Mouse (Mus musculus) lung, postnatal 0 days (tissue): ENCODE results near the gene Cyp2j8. TPM values are rescaled to one million over a fixed set of nuclear protein-coding genes. Genes with fewer than 3 reads are reported as not detected.

Source experiments
- ATAC-seq: fragments of 200-750 bp; cut with Nextera tagmentation; 2 replicates; pipeline ENCODE4 v1.8.0; 2017; ENCODE audit warnings: moderate library complexity
- DNase-seq: peaks from one replicate; pipeline ENCODE4 v3.0.0-alpha.2; 2016; ENCODE audit warnings: low spot score
- H3K27ac ChIP-seq: fragments of 300-500 bp; sonication (generic); 2 replicates; pipeline ENCODE4 v1.5.1; 2014; ENCODE audit warnings: antibody characterized with exemption, mild to moderate bottlenecking, low read length, mixed read lengths
- H3K27me3 ChIP-seq: fragments of 300-500 bp; sonication (generic); replicated peaks from 2 replicates; pipeline ENCODE4 v1.6.1; 2014; ENCODE audit warnings: low read length, mixed read lengths; ENCODE audit not compliant: insufficient read depth
- H3K36me3 ChIP-seq: fragments of 300-500 bp; sonication (generic); 2 replicates; pipeline ENCODE4 v1.6.1; 2014; ENCODE audit warnings: low read length, mixed read lengths; ENCODE audit not compliant: insufficient read depth
- H3K4me1 ChIP-seq: fragments of 300-500 bp; sonication (generic); 2 replicates; pipeline ENCODE4 v1.6.1; 2014; ENCODE audit warnings: antibody characterized with exemption, low read depth, low read length, mixed read lengths; ENCODE audit not compliant: insufficient read depth
- H3K4me2 ChIP-seq: fragments of 300-500 bp; sonication (generic); replicated peaks from 2 replicates; pipeline ENCODE4 v1.6.1; 2014; ENCODE audit warnings: low read depth, mild to moderate bottlenecking, low read length, moderate library complexity, mixed read lengths
- H3K4me3 ChIP-seq: fragments of 300-500 bp; sonication (generic); 2 replicates; pipeline ENCODE4 v1.5.1; 2014; ENCODE audit warnings: low read depth, low read length
- H3K9ac ChIP-seq: fragments of 300-500 bp; sonication (generic); replicated peaks from 2 replicates; pipeline ENCODE4 v1.6.1; 2014; ENCODE audit warnings: low read depth, mild to moderate bottlenecking
- H3K9me3 ChIP-seq: fragments of 300-500 bp; sonication (generic); 2 replicates; pipeline ENCODE4 v1.6.1; 2016; ENCODE audit warnings: low read length, mixed read lengths
- CTCF ChIP-seq: IDR thresholded peaks from 2 replicates; pipeline ENCODE4 v1.5.1; 2016; ENCODE audit warnings: antibody characterized with exemption, mild to moderate bottlenecking
- EP300 ChIP-seq: IDR thresholded peaks from 2 replicates; pipeline ENCODE4 v1.6.1; 2016; ENCODE audit warnings: antibody characterized with exemption, mild to moderate bottlenecking, control low read depth
- whole genome bisulfite sequencing: fragments of 180-500 bp; shearing (Covaris S2); extraction: QIAGEN DNeasy Blood & Tissue Kit; methylation state at CpG from one replicate; pipeline ENCODE4 v1.1.7; 2014; 5-methylcytosine and 5-hydroxymethylcytosine counted together
- polyA plus RNA-seq: library from polyadenylated mRNA; unstranded; fragments of >200 nt; fragmentation: Nextera tagmentation; extraction: Ambion mirVana; gene quantifications from 2 replicates; pipeline ENCODE4 v1.2.1, GENCODE M21; 2015

Cyp2j8 gene
- not detected in 2 replicates for polyA plus RNA-seq

GRCm38 (mm10) chr4:96507286-96507685 lies at the start of gene Cyp2j8:
Cyp2j8 (minus strand) TSS chr4:96507386.
- no peaks in the 10 kb centered on the region for H3K36me3 ChIP-seq
- 60% methylated on average over 1 of the region's 1 CpGs for WGBS
- H3K4me3 ChIP-seq = no peak within 1 kb of the TSS
- H3K4me2 ChIP-seq = no peak within 1 kb of the TSS
- ATAC-seq (no peak), DNase-seq (no peak)
- no peaks in the 10 kb centered on the region for H3K9me3 ChIP-seq
- H3K4me1 ChIP-seq = no peaks in the 10 kb centered on the region
- no peak within 1 kb of the TSS for H3K9ac ChIP-seq
- no peak for TF ChIP-seq EP300
- TF ChIP-seq CTCF = no peak
- no peak within 1 kb of the TSS for H3K27ac ChIP-seq
- H3K27me3 ChIP-seq = no peaks in the 10 kb centered on the region

DNA sequence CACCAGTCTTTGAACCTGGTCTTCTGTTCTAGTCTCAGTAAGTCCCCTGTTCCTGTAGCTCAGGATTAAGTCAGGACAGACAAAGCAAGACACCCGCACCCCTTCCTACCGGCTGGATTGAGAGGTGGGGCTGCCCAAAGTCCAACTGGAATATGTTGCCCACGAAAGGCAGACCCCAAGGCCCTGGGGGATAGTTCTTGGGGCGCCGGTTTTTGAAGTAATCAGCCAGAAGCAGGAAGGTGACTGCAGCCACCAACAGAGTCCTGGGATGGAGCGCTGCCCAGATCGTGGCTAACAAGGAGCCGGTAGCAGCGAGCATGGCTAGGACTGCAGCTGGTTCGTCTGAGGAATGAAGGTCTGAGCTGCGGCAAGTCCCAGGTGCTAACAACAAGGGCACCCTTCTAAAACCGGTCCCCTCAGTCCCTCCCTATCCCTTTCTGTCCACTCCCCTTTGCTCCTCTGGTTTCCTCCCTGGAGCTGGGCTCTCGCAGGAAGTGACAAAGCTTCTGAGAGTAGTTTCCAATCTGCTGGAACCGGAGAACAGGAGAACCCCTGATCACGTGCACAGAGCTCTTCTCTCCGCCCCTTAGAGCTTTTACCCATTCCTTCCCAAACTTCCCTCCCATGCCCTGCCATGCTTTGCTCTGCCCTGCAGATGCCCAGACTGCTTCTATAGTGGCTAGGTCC lies 46.1 kb upstream of the Cyp2j8 start, which contains the start of gene Cyp2j6:
Cyp2j6 (minus strand) TSS at position 529 of the 687 bp plus-strand sequence.
- Histone ChIP-seq H3K36me3 (no peaks in the 10 kb centered on the region), H3K27ac (peak within 1 kb of the TSS; percentile 68), H3K4me3 (peak within 1 kb of the TSS; percentile 65), H3K4me1 (peaks cover 4% of the 10 kb centered on the region; the same call in 1 of the 2 replicates), H3K4me2 (peak within 1 kb of the TSS; percentile 87), H3K9me3 (no peaks in the 10 kb centered on the region), H3K27me3 (no peaks in the 10 kb centered on the region), H3K9ac (peak within 1 kb of the TSS; percentile 54)
- TF ChIP-seq EP300 (no peak), CTCF (no peak)
- peak; percentile 99 for ATAC-seq
- DNase-seq = peak; percentile 92
- WGBS = under 1% methylated on average over 15 of the region's 16 CpGs

DNA sequence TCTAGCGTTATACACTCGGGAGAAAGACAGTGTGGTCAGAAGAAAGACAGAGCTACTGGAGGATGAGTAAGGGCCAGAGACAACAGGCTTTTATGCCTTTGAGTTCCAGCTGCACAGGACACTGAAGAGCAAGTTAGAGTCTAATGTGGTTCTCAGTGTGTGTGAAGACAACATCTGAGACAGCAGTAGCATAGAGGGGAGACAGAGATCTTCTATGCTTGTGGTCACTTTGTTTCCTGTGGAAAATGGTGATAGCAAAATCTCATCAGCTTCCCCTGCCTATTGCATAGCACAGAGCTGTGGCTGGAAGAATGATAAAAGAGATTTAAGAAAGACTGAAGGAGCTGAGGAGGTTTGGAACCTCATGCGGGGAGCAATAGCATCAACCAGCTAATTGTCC lies 44.4 kb upstream of the Cyp2j8 start:
- H3K27me3 ChIP-seq = no peaks in the 10 kb centered on the region
- H3K9ac ChIP-seq = no peak overlapping the region
- whole genome bisulfite sequencing = 74% methylated on average over 3 of the region's 3 CpGs
- no peak overlapping the region for H3K4me2 ChIP-seq
- no peaks in the 10 kb centered on the region for H3K9me3 ChIP-seq
- no peaks in the 10 kb centered on the region for H3K36me3 ChIP-seq
- DNase-seq = no peak
- H3K27ac ChIP-seq = no peak overlapping the region
- H3K4me3 ChIP-seq = no peak overlapping the region
- H3K4me1 ChIP-seq = peaks cover 4% of the 10 kb centered on the region; the same call in 1 of the 2 replicates
- no peak for TF ChIP-seq CTCF
- TF ChIP-seq EP300 = no peak
- no peak for ATAC-seq

- Histone ChIP-seq H3K36me3 (no peaks in the 10 kb centered on the region), H3K4me3 (no peak overlapping the region), H3K27me3 (no peaks in the 10 kb centered on the region), H3K4me2 (no peak overlapping the region), H3K27ac (no peak overlapping the region), H3K9ac (no peak overlapping the region), H3K9me3 (no peaks in the 10 kb centered on the region), H3K4me1 (no peaks in the 10 kb centered on the region)
- DNase-seq (no peak), ATAC-seq (no peak)
- TF ChIP-seq CTCF = no peak
- no peak for TF ChIP-seq EP300
- WGBS = 70% methylated on average over 1 of the region's 1 CpGs
Measured at GRCm38 (mm10) chr4:96545976-96546375, 38.8 kb upstream of the Cyp2j8 start.

GRCm38 (mm10) chr4:96525772-96526171 lies 18.6 kb upstream of the Cyp2j8 start:
- no peak overlapping the region for H3K4me3 ChIP-seq
- 3% methylated on average over 1 of the region's 1 CpGs for WGBS
- ATAC-seq (no peak), DNase-seq (no peak)
- no peak overlapping the region for H3K9ac ChIP-seq
- no peak overlapping the region for H3K27ac ChIP-seq
- no peaks in the 10 kb centered on the region for H3K4me1 ChIP-seq
- no peaks in the 10 kb centered on the region for H3K9me3 ChIP-seq
- no peaks in the 10 kb centered on the region for H3K36me3 ChIP-seq
- TF ChIP-seq CTCF (no peak), EP300 (no peak)
- no peak overlapping the region for H3K4me2 ChIP-seq
- no peaks in the 10 kb centered on the region for H3K27me3 ChIP-seq

DNA sequence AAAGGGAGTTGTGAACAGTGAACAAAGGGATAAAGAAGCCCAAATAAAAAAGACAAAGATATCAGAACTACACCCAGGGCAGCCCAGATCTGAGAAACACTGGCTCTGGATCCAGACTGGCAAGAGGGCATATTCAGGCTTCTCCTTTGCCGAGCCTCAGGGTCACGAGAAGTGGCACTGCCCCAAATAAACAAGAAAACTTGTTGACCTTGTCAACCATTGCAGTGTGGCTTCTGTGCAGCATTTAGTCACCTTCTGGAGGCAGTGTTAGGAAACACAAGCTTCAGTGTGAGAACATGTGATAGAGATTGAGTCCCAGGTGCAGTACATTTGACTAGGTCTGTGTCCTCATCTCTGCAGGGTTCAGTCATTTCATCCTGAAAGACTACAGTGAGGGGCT lies 15.1 kb upstream of the Cyp2j8 start:
- WGBS = 71% methylated on average over 2 of the region's 2 CpGs
- Histone ChIP-seq H3K27ac (no peak overlapping the region), H3K4me1 (no peaks in the 10 kb centered on the region), H3K4me3 (no peak overlapping the region), H3K4me2 (no peak overlapping the region), H3K9ac (no peak overlapping the region), H3K36me3 (no peaks in the 10 kb centered on the region), H3K9me3 (no peaks in the 10 kb centered on the region), H3K27me3 (no peaks in the 10 kb centered on the region)
- no peak for DNase-seq
- TF ChIP-seq CTCF = no peak
- TF ChIP-seq EP300 = no peak
- ATAC-seq = no peak
